Mouse (Mus musculus): ENCODE measurements at regions not wholly inside any gene's neighbourhood (a gene's known extent, or its start where the extent isn't known, plus 50 kb on each side); places are given as distances from the start of the nearest gene placed in this dataset.

DNA sequence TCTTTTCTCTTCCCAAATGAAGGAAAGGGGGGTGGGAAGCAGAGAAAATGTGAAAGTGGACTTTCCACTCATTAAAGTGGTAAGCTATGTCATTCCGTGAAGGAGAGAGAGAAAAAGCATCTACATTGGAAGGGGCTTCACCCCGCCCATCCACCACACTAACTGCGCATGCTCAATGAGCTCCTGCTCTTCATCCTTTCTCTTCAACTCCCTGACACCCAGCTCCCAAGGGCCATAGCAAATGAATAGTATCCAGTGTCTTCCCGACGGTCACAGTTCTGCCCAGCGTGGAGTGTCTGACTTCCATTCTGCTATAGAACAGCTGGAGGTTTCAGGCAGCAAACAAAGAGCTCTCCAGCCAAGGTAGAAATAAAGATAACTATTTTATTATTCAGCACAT is 233.5 kb downstream of the Pik3r1 start:
- no peak for TF ChIP-seq CTCF (IDR thresholded peaks at IDR 0.05; ENCODE audit: extremely low read depth, insufficient read depth, insufficient read length, insufficient replicate concordance)
- TF ChIP-seq POLR2A (IDR thresholded peaks at IDR 0.05; ENCODE audit: low read depth, low read length), result no peak

Measured in spleen, adult 2 months (tissue).